8 mouse cellular contexts compared by ENCODE assay signal in the genomic region with DNA sequence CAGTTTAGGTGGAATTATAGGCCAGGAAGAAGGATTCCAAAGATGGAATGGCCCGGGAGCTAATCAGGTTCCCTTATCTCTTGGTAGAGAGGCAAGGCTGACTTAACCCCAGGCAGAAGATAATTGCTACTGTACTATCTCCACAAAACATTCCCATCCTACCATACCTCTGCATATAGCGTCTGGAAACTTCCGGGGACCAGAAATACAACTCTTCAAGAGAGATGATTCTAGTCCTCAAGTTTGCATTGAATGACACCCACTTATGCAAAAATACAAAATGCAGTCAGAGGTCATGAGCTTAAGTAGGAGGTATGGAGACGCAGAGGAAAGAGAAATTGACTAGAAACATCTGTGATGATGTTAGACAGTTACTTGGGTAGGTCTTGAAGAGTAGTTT. TPM values are rescaled to one million over a fixed set of nuclear protein-coding genes. Genes with fewer than 3 reads are reported as not detected.
DNase-seq lines count a peak whose midpoint lies in the region; ATAC-seq and TF ChIP-seq lines count a peak whose summit lies in the region.

No protein-coding gene starts in this region.

- no peak for TF ChIP-seq POLR2A in bone marrow macrophage, adult 2 months (IDR thresholded peaks at IDR 0.05; ENCODE audit: borderline replicate concordance, low read depth, low read length)

- H3K4me3 ChIP-seq in heart, embryonic 15.5 days, result no peak overlapping the region
- H3K4me3 ChIP-seq in bone marrow macrophage, adult 2 months (ENCODE audit: insufficient read depth, low read length), result peak overlapping the region; percentile 69
- H3K4me3 ChIP-seq in hindbrain, embryonic 16.5 days (ENCODE audit: low read length), result no peak overlapping the region
- peak overlapping the region; percentile 61 for H3K4me3 ChIP-seq in liver, postnatal 0 days (ENCODE audit: low read depth, low read length)

- H3K36me3 ChIP-seq in heart, embryonic 15.5 days, result peaks cover 12% of the 10 kb centered on the region
- no peaks in the 10 kb centered on the region; the same call in 1 of the 2 replicates for H3K36me3 ChIP-seq in hindbrain, embryonic 16.5 days (ENCODE audit: control insufficient read depth, insufficient read depth, low read length)
- peaks cover 7% of the 10 kb centered on the region for H3K36me3 ChIP-seq in liver, postnatal 0 days (replicated peaks; ENCODE audit: insufficient read depth, low read length)

- WGBS in heart, embryonic 15.5 days, result 56% methylated on average over 4 of the region's 4 CpGs
- WGBS in hindbrain, embryonic 16.5 days, result 97% methylated on average over 4 of the region's 4 CpGs
- 61% methylated on average over 4 of the region's 4 CpGs for WGBS in liver, postnatal 0 days (ENCODE audit: insufficient replicate concordance)

- H3K9ac ChIP-seq in heart, embryonic 15.5 days, result no peak overlapping the region
- no peak overlapping the region for H3K9ac ChIP-seq in hindbrain, embryonic 16.5 days (ENCODE audit: low read depth, low read length)
- no peak overlapping the region for H3K9ac ChIP-seq in liver, postnatal 0 days (replicated peaks)

- H3K27ac ChIP-seq in heart, embryonic 15.5 days, result no peak overlapping the region
- H3K27ac ChIP-seq in bone marrow macrophage, adult 2 months (ENCODE audit: insufficient read depth, low read depth, low read length), result no peak overlapping the region
- H3K27ac ChIP-seq in hindbrain, embryonic 16.5 days (ENCODE audit: low read depth, low read length), result no peak overlapping the region
- no peak overlapping the region for H3K27ac ChIP-seq in liver, postnatal 0 days (ENCODE audit: low read depth)

- ATAC-seq in heart, embryonic 15.5 days (replicated peaks; ENCODE audit: insufficient number of reproducible peaks, insufficient read depth, low FRiP score, low read depth), result no peak
- ATAC-seq in hindbrain, embryonic 16.5 days, result no peak
- ATAC-seq in liver, postnatal 0 days, result no peak

- TF ChIP-seq EP300 in liver, postnatal 0 days (IDR thresholded peaks at IDR 0.05; ENCODE audit: low read depth), result 0 out of 2 replicates have a peak, but pooled peaks have one; percentile 17

- peaks cover 30% of the 10 kb centered on the region for H3K4me1 ChIP-seq in heart, embryonic 15.5 days (replicated peaks)
- H3K4me1 ChIP-seq in bone marrow macrophage, adult 2 months (ENCODE audit: control insufficient read depth, insufficient read depth, low read length), result peaks cover 40% of the 10 kb centered on the region
- H3K4me1 ChIP-seq in hindbrain, embryonic 16.5 days (ENCODE audit: control insufficient read depth, insufficient read depth, low read depth, low read length), result peaks cover 17% of the 10 kb centered on the region
- H3K4me1 ChIP-seq in liver, postnatal 0 days (ENCODE audit: insufficient read depth), result peaks cover 24% of the 10 kb centered on the region

- no peak for TF ChIP-seq CTCF in bone marrow macrophage, adult 2 months (IDR thresholded peaks at IDR 0.05; ENCODE audit: low read depth, low read length)
- no peak for TF ChIP-seq CTCF in liver, postnatal 0 days (IDR thresholded peaks at IDR 0.05; ENCODE audit: low read depth)

- H3K9me3 ChIP-seq in heart, embryonic 15.5 days (replicated peaks), result no peaks in the 10 kb centered on the region
- no peaks in the 10 kb centered on the region for H3K9me3 ChIP-seq in hindbrain, embryonic 16.5 days (ENCODE audit: control insufficient read depth, low read length)
- H3K9me3 ChIP-seq in liver, postnatal 0 days (ENCODE audit: low read length), result no peaks in the 10 kb centered on the region

- peak overlapping the region; percentile 73 for H3K4me2 ChIP-seq in heart, embryonic 15.5 days
- H3K4me2 ChIP-seq in hindbrain, embryonic 16.5 days (ENCODE audit: low read length), result peak overlapping the region; percentile 90; the same call in 1 of the 2 replicates
- H3K4me2 ChIP-seq in liver, postnatal 0 days (ENCODE audit: low read depth, low read length), result peak overlapping the region; percentile 74

- no peaks in the 10 kb centered on the region for H3K27me3 ChIP-seq in heart, embryonic 15.5 days
- H3K27me3 ChIP-seq in hindbrain, embryonic 16.5 days (replicated peaks; ENCODE audit: control insufficient read depth, insufficient read depth, low read length), result no peaks in the 10 kb centered on the region
- no peaks in the 10 kb centered on the region for H3K27me3 ChIP-seq in liver, postnatal 0 days (ENCODE audit: insufficient read depth, low read length)

- no peak for DNase-seq in heart, adult 8-10 months (ENCODE audit: low spot score)
- no peak for DNase-seq in liver, postnatal 0 days
- DNase-seq in layer of hippocampus, postnatal 14 days (ENCODE audit: low spot score in 2 of 2), result no peak
- DNase-seq in thymus, postnatal 10 days (ENCODE audit: low spot score in 2 of 2), result no peak
- DNase-seq in adrenal gland, postnatal 4 days (ENCODE audit: low spot score in 2 of 2), result no peak

RNA-seq across cellular contexts. Expression of a gene that starts 1.5 kb away (rescaled TPM):
- polyA plus RNA-seq in heart, embryonic 15.5 days (2015; fragmentation: Nextera tagmentation; extraction: Ambion mirVana), result 136 and 158 TPM in 2 replicates
- total RNA-seq in heart, adult 8-10 months (2022), result 10 to 100 TPM; 63.2 to 72.4 (median 71.0) TPM
- polyA plus RNA-seq in bone marrow macrophage, adult 2 months (2012; ENCODE audit: insufficient read depth, insufficient read length, missing spikeins), result 133 and 152 TPM in 2 replicates
- polyA plus RNA-seq in hindbrain, embryonic 16.5 days (2015; fragmentation: Nextera tagmentation; extraction: Ambion mirVana), result 64.0 and 69.2 TPM in 2 replicates
- polyA plus RNA-seq in liver, postnatal 0 days (2015; fragmentation: Nextera tagmentation; extraction: Ambion mirVana), result 122 and 133 TPM in 2 replicates
- 10 to 100 TPM; 25.7 to 26.2 TPM for total RNA-seq in layer of hippocampus, postnatal 14 days (2021)
- total RNA-seq in adrenal gland, postnatal 4 days (2021), result 100 to 1,000 TPM; 103 TPM

RNA-seq across cellular contexts. Expression of a gene that starts 1.5 kb away (rescaled TPM):
- polyA plus RNA-seq in heart, embryonic 15.5 days (2015; fragmentation: Nextera tagmentation; extraction: Ambion mirVana), result 57.8 and 69.0 TPM in 2 replicates
- 10 to 100 TPM; 21.3 to 25.8 (median 24.0) TPM for total RNA-seq in heart, adult 8-10 months (2022)
- 117 and 141 TPM in 2 replicates for polyA plus RNA-seq in bone marrow macrophage, adult 2 months (2012; ENCODE audit: insufficient read depth, insufficient read length, missing spikeins)
- polyA plus RNA-seq in hindbrain, embryonic 16.5 days (2015; fragmentation: Nextera tagmentation; extraction: Ambion mirVana), result 73.5 and 77.2 TPM in 2 replicates
- 30.4 and 34.5 TPM in 2 replicates for polyA plus RNA-seq in liver, postnatal 0 days (2015; fragmentation: Nextera tagmentation; extraction: Ambion mirVana)
- 10 to 100 TPM; 68.5 to 70.6 TPM for total RNA-seq in layer of hippocampus, postnatal 14 days (2021)
- total RNA-seq in adrenal gland, postnatal 4 days (2021), result 100 to 1,000 TPM; 107 to 111 TPM

RNA-seq across cellular contexts. Expression of a gene that starts 30.1 kb away (rescaled TPM):
- polyA plus RNA-seq in heart, embryonic 15.5 days (2015; fragmentation: Nextera tagmentation; extraction: Ambion mirVana), result 5.7 and 6.6 TPM in 2 replicates
- 1 to 10 TPM; 3.5 to 8.0 (median 4.8) TPM for total RNA-seq in heart, adult 8-10 months (2022)
- not detected in 2 replicates for polyA plus RNA-seq in bone marrow macrophage, adult 2 months (2012; ENCODE audit: insufficient read depth, insufficient read length, missing spikeins)
- polyA plus RNA-seq in hindbrain, embryonic 16.5 days (2015; fragmentation: Nextera tagmentation; extraction: Ambion mirVana), result 0.79 and 0.94 TPM in 2 replicates
- polyA plus RNA-seq in liver, postnatal 0 days (2015; fragmentation: Nextera tagmentation; extraction: Ambion mirVana), result 21.6 and 23.4 TPM in 2 replicates
- total RNA-seq in layer of hippocampus, postnatal 14 days (2021), result 1 to 10 TPM in 1 of 2 experiments, under 1 TPM in 1; 0.71 to 1.1 TPM
- total RNA-seq in adrenal gland, postnatal 4 days (2021), result 1 to 10 TPM; 7.6 to 9.7 TPM

RNA-seq across cellular contexts. Expression of a gene that starts 58.4 kb away (rescaled TPM):
- 0.98 and 1.3 TPM in 2 replicates for polyA plus RNA-seq in heart, embryonic 15.5 days (2015; fragmentation: Nextera tagmentation; extraction: Ambion mirVana)
- total RNA-seq in heart, adult 8-10 months (2022), result under 1 TPM; 0.26 to 0.88 (median 0.47) TPM
- polyA plus RNA-seq in bone marrow macrophage, adult 2 months (2012; ENCODE audit: insufficient read depth, insufficient read length, missing spikeins), result 0.28 and 0.32 TPM in 2 replicates
- polyA plus RNA-seq in hindbrain, embryonic 16.5 days (2015; fragmentation: Nextera tagmentation; extraction: Ambion mirVana), result 12.9 and 14.7 TPM in 2 replicates
- polyA plus RNA-seq in liver, postnatal 0 days (2015; fragmentation: Nextera tagmentation; extraction: Ambion mirVana), result 13.4 and 13.7 TPM in 2 replicates
- total RNA-seq in layer of hippocampus, postnatal 14 days (2021), result 1 to 10 TPM; 7.2 to 9.0 TPM
- total RNA-seq in adrenal gland, postnatal 4 days (2021), result 1 to 10 TPM; 1.3 to 2.9 TPM

Comparison
In these comparisons a context has a peak if more than half of its experiments do, and no peak if none do; other contexts are left out.
1. H3K4me3 ChIP-seq: peak in bone marrow macrophage, adult 2 months (single experiment) and liver, postnatal 0 days (single experiment); none in heart, embryonic 15.5 days (single experiment) and hindbrain, embryonic 16.5 days (single experiment).
2. Peak in every context shown above with its lines, with median percentiles within 50 percentile points of each other: H3K4me2 ChIP-seq.